Mouse (Mus musculus) spleen, adult 12 weeks (tissue): ENCODE measurements around the gene Ptpn1.
A peak's percentile ranks its signal among the peaks of the same experiment; 100 is the strongest.

ENCODE experiments used
- DNase-seq: peaks from one replicate; pipeline ENCODE4 v3.0.0; 2022; ENCODE audit warnings: low spot score

Ptpn1 gene

DNA sequence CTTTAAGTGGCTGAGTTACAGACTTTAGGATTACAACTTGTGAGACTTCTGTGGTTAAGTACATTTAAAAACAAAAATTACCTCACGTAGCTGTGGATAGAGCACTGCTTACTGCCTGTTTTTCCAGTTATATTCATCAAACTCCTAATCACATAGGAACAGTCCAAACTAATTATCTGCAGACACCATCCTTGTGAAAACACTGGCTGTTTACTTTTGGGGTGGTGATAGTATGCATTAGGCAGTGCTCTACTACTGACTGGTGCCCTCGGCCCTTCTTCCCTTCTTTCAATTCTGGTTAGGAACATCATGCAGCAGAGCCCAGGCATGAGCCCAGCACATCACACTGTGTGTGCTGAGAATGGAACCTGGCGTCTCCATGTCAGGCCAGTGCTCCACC lies 15.4 kb downstream of the Ptpn1 start:
- no peak for DNase-seq

DNA sequence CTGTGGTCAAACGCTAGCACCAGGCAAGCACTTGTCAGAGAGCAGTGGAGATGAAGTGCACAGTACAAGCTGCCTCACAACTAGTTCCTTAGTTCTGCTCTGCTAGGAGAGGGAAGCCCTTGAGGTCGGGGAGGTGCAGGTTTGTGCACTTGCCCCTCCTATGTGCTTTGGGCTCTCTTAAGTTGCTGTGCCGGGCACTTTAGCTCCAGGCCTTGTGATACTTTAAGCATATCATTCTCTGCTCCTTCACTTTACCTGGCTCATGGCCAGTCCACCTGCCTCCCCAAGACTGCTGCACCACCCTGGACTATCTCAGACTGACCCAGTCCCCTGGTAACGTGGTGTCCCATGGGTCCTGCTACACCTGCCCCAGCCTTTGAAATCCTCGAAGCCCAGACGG lies 16.2 kb downstream of the Ptpn1 start:
- DNase-seq = no peak

DNA sequence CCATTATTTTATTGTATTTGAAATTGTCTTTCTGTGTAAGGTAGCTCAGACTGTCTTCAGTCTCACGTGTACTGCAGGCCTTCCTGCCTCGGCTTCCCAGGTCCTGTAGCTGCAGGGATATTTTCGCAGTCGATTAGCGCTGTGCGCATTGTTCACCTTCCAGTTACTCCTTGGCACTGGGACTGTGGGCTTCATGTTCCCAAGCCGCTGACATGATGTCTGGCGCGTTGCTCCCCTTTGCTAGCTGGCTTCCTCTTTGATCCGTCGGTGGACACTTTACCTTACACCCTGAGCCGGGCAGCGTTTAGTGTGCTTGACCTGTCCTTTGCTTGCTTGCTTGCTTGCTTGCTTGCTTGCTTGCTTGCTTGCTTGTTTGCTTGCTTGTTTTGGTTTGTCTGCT lies 16.7 kb downstream of the Ptpn1 start:
- DNase-seq = no peak

DNA sequence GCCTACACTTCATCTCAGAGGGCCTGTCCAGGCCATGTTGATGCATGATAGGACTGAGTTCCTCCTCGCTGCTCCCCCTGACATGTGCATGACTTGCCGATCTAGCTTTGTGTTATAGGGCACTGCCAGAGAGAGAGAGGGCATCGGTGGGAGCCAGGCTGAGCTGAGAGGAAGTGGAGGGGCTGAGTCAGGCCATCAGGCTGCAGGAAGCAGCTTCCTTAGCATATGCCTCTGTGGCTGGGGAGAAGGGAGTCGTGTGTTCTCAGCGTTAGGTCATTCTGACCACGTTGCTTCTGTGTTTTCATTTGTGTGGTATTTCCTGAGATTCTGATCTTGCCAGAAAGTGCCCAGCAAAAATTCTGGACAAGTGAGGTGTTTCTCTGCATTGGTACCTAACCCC lies 17.4 kb downstream of the Ptpn1 start:
- no peak for DNase-seq

DNA sequence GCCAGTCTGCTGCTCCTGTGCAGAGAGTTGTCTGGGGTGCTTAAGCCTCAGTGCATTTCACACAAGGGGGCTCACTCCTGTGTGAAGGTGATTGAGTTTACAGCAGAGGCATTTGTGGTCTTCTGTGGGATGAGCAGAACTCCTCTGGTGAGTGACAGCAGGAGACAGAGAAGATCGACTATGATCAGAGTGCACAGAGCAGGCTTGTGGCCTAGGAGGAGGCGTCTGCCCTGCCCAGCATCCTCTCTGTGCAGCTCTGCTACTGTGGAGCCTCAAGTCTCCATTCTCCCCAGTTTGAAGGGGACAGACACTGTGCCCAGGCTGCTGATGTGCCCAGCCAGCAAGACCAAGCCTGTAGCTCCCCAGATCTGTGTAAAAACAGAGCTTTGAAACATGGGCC lies 18.0 kb downstream of the Ptpn1 start:
- DNase-seq = no peak

DNA sequence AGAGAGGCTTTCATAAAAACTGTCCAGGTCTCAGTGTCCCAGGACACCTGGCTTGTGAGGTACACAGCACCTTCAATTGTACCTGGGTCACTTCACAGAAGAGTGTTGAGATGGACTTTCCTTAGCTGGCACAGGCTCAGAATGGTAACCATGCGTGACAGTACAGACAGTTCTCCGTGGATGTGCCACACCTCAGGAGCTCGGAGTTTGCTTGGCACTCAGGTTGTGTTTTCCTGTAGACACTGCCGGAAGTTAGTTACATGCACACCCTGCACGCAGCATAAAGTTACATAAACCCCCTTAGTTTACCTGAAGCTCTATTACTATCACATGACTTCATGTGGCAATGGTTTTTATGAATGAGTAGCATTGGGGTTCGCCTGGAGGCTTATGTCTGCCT lies 18.8 kb downstream of the Ptpn1 start:
- no peak for DNase-seq

DNA sequence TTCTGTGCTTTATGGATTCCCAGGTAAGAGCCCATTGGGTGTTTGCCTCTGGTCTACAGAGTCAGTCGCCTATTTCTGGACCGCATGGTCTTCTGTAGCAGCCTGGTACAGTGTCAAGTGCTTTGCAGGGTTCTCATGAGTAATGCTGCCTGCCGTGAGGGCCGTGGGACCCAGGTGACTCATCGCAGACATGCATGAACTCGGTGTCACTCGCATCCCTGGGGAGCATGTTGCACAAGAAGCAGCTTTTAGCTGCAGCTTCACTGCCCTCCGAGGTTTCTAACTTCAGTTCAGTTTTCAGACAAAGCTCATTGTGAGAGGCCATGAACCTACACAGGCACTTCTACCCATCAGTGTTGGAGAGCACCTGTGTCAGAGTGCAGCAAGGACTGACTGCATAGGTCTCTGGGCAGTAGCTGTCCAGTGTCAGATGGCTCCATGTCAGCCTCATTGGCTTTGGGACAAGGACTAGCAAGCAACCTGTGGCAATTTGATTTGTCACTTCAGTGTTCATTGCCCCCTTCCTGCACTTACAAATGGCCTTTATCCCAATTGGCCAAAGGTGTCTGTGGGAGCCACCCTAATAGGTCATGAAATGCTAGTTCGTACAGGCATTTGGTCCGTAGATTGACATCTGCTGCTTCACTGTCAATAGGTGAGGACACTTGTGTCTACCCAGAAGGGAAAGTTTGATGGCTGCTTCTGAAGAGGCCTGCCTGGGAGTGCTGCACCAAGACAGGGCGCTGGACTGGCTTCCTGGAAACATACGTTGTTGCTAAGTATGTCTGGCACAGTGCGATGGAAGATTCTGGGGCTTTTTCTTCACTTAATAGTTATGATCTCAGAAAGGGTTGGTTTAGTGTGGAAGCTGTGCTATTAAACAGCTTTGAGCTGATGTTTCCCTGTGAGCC lies 19.7 kb downstream of the Ptpn1 start:
- DNase-seq = no peak

DNA sequence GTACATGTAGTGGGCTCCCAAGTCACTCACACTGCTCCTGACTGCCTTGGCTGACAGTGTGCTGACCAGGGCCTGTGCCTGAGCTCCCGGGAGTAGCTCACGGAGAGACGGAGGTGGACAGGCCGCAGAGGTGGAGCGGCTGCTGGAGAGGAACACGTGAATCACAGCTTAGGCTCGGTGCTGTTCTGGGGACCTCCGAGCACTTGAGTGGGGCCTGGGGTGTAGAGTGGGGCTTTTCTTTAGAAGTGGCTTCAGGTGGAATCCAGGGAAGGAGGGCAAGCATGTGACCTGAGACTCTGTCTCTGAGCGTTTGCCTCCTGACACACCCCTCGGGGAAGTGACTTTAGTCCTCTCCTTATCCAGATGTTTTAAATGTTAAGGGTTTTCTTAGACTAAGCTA lies 22.0 kb downstream of the Ptpn1 start:
- DNase-seq = no peak

DNA sequence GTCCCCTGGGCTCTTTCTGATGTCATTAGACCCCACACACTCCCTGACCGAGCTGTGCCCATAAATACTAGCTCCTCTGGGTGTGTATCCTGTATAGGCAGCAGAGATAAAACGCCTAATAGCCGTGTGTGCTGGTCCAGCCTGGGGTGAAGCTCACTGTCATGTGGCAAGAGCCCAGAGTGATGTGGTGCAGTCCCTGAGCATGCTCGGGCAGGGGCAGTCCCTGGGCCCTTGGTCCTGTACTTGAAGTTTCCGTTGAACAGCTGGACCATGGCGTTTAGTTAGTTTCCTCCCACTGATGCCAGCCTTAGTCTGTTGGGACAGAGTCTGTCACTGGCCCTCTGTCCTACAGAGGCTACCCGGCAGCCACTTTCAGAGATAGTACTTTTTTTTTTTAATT lies 23.1 kb downstream of the Ptpn1 start:
- DNase-seq = no peak

DNA sequence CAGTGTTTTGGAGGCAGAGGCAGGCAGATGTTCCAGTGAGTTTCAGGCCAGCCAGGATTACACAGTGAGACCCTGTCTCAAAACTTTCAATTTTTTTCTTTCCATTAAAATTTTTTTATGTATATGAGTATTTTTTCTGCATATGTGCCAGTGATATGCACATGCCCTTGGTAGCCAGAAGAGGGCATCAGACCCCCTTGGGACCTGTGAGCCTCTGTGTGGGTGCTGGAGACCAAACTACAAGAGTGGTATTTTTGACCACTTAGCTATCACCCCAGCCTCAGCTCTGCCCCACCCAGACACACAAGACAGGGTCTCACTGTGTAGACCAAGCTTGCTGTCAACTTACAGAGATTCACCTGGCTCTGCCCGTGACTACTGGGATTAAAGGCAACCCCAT lies 25.7 kb downstream of the Ptpn1 start:
- no peak for DNase-seq

DNA sequence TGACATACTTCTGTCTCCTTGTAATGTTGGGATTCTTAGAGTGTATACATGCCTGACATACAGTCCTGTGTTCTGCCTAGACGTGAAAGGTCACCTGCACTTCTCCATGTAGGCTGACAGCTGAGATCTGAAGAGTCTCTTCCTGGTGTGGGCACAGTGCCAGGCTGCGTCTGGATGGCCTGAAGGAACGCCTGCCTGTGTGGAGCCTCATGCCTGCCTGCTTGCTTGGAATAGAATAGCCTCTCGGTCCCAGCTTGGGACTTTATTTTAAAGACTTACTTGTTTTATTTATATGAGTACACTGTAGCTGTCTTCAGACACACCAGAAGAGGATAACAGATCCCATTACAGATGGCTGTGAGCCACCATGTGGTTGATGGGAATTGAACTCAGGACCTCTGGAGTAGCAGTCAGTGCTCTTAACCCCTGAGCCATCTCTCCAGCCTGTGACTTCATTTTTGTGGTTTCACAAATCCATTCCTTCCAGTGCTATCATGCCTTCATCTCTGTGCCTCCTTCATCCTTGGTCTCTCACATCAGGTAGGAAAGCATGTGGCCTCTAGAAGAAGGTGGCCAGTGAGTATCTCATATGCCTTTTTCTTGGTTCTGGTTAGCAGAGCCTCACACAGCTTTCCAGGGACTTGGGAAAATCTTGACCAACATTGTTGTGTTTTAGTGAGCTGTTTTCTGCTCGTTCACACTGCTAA lies 26.4 kb downstream of the Ptpn1 start:
- no peak for DNase-seq

DNA sequence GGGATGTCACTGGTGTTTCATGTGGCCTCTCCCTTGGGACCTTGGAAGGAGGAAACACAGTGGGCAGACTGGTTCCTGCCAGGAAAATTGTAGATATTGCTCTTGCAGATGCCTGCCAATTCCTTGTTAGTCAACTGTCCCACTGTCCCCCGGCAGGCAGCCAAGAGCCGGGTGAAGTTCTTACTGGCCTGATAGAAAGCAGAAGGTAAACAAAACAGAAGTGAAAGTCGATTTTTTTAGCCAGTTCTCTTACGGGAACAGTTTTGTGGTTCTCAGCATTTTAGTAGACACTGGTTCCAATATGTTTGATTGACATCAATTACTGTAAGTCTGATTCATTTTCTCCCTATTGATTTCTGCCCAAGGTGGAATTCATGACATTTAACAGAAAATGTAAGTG lies 27.0 kb downstream of the Ptpn1 start:
- peak; percentile 21 for DNase-seq

DNA sequence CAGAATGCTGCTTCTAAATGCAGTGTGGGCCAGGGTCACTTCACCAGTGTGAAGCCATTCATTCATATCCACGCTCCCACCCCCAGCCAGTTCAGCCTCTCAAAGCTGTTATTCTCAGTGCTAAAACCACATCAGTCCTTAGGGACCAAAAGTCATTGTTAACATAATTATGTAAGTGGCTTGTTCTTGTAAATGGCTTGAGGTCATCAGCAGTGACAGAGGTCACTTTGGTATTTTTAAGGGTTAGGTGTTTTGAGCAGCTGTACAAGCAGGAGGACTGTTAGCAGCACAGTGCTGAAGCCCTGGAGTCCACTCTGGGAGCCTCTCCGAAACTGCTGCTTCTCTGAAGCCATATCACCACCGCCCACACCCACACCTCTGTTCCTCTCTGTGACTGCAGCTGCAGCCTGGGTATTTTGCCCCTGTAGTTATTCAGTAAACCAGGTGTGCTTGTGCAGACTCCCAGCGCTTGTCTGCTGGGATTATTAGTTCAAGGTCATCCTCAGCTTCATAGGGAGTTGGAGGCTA lies 27.6 kb downstream of the Ptpn1 start:
- DNase-seq = peak; percentile 26

DNA sequence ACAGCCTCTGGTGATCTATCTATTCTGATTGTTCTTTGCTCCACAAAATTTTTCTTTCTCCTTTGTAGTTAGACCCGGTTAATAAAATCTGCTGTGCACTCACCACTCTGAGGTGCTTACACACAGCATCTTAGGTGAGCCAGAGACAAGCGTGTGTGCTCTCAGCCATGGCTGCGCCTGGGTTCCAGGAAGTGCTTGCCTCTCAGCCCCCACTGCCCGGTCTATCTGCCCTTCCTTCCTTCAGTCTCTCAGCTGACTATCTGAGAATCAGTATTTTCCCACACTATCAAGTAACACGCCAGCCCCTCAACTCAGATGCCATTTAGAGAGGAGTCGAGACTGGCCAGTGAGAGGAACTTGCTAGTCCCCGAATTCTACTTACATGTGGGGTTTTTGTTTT lies 28.1 kb downstream of the Ptpn1 start:
- DNase-seq = peak; percentile 14

DNA sequence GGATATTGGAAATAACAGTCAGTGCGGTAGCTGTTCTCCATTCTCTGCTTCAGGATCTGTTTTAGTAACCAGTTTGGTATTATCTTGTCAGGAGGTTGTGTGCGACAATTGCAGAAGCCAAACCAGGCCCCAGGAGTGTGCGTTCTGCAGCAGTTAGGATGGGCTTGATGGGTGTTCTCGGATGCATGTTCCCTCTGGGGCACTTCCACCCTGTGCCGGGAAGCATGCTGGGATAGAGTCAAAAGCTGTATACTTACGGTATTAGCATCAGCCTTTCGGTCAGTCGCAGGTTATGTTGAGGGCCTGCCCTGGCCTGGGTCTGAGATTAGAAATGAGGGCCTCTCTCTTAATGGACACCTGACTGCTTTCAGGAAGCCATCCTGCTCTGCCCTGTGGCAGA lies 28.7 kb downstream of the Ptpn1 start:
- no peak for DNase-seq

DNA sequence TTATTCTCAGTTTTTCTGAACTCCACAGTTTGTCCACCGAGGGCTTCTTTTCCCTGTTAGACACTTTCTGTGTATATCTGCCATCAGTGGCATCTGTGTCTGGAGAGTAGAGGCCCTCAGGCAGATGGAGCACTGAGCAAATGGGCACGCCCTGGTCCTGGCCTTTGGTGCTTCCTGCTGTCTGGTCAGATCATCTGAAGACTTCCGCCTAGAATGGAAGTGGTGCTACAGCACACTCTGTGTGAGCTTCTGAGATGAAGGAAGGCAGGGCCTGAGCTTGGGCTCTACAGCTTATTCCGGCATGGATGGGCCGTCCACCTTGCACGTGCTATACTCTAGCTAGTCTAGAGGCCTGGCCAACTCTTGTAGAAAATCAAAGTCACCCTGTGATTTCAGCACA lies 30.5 kb downstream of the Ptpn1 start:
- no peak for DNase-seq

DNA sequence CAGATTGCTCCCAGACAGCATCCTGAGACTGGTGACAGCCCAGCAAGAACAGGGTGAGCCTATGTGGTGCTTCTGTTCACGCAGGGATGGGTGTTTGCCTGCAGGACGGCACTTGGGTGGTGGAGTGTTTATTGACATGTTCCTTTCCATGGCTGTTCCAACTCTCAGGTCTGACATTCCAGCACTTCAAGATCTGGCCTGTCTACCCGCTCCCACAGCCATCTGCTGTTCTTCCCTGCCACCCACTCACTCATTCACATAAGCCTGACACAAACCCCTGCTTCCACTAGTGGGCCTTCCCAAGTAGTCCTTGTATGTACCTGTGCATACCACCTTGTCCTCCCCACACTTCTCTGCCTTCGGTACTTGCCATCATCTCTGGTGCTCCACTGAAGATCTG lies 31.3 kb downstream of the Ptpn1 start:
- no peak for DNase-seq

DNA sequence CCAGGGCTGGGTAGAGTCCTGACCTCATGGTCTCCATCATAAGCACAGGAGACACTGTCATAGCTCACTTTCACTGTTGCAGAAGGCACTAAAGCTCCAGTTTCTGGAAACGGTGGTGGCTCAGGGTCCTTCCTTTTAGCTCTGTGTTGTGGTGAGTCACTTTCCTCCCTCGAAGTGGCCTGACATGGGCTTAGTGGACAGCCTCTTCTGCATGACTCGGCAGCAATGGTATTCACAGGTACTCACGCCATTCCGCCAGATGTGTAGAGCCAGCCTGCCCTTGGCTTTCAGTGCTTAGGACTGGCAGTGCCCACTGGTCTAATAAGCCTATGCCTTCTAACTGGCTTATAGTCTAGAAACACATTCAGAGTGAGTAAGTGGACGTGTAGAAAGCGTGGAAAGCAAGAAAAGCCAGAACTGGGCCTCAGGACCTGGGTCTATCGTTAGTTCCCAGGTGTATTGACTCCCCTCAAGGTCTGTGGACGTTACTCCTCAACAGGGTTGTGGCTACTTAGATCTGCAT lies 32.0 kb downstream of the Ptpn1 start:
- no peak for DNase-seq

DNA sequence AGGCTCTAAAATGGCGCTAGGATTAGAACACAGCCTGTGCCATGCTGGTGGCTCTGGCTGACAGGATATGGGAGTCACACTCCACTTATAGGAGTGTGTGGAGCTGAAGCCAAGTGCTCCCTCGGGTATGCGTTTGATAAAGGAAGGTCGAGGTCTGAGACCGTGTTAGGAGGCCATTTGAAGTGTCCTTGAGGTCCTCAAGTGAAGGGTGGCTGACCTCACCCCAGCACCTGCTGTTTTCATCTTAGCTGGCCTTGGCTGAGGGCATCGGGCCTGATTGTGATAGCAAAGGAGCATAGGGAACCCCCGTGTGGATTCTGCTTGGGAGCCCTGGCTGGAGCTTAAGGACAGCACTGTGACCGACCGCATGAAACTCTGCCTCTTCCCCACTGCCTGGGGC lies 32.5 kb downstream of the Ptpn1 start:
- DNase-seq = no peak

DNA sequence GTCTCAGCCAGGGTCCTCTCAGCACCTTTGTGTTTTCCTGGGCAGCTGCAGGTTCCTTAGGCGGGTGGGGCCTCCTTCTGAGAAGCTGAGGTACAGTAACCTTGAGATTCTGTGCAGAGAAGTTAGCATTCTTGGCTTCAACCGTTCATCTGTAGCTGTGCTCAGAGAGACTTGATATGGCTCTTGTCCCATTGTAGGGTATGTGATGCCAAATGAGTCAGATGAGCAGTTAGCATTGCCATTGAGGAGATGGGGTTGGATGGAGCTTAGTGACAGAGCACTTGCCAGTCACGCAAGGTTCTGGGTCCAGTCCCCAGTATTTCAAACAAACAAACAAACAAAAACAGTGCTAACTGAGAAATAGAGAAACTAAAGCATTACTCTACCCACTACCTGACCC lies 34.1 kb downstream of the Ptpn1 start:
- no peak for DNase-seq

DNA sequence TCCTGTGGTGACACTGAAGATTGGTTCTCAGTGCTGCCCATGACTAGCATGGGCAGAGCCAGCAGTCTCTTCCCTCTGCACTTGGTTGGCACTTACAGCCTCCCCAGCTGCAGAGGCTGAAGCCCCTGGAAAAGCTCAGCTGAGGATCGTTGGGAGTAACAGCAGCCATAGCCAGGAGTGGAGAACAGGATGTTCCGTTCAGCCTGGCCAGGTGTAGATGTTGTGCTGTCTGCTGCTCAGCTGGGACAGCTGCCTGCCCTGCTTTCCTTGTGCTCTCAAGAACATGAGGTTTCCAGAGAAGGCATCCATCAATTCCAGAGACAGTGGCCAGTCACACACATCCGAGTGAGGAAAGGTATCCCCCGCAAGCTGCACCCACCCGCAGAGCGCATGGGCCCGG lies 36.6 kb downstream of the Ptpn1 start:
- DNase-seq = no peak

DNA sequence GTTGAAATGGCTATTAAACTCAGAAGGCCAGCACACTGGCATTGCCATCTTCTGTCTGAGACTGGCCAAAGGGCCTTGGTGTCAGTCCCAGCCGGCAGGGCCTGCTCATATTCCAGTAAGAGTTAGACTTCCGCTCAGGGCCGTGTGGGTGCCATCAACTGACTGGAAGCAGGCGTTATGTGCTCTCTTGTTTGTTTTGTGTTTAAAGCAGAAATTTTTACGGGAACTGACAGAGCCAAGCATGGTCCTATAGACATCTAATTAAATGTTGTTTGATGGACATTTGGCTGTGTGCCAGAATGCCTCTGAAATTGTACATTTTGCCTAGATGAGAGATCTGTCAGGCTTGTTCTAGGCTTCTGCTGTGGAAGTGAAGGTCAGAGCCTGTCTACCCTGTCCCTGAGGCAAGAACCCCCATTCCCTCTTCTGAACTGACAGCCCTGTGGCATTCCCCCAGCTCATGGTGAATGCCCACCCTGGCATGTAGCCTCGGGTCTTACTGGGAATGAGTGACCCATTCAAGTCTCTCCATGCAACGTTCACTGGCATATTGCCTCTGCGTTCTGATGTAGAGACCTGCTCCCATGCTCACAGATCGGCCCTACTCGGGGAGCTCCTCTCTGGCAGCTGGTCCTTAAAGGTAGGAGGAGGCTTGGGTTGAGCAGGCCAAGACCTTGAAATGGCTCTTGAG lies 38.1 kb downstream of the Ptpn1 start:
- DNase-seq = no peak

DNA sequence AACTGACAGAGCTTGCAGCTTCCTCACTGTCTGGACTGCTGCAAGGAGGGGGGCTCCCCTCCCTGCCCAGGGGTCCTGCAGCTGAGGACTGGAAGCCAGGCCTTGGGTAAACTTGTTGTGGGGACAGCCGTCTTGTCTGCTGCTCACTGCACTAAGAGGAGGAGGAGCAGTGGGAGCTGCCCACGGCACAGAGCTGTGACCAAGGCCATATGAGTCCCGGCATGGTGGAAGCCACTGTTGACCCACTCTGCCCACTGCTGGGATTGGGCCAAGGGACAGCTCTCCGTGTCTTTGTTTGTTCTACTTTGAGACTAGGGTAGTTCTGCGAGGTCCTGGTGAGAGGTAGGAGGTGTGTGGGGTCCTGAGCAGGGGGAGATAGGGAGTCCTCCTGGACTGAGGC lies 40.3 kb downstream of the Ptpn1 start:
- no peak for DNase-seq
